Mouse (Mus musculus) heart, embryonic 14.5 days (tissue): ENCODE data around the gene Slc25a16. TPM values are rescaled to one million over a fixed set of nuclear protein-coding genes. Genes with fewer than 3 reads are reported as not detected.
"Not testable (repeated sequence)": the region's sequence is repeated elsewhere in the genome, so short reads cannot be mapped to it uniquely, and the experiment has no call there.

Experiments used
- ATAC-seq: fragments of 200-750 bp; cut with Nextera tagmentation; 2 replicates; pipeline ENCODE4 v1.8.0; 2017; ENCODE audit warnings: low read depth, moderate TSS enrichment; ENCODE audit not compliant: insufficient number of reproducible peaks, insufficient read depth, low FRiP score
- H3K27ac ChIP-seq, 2 experiments: fragments of 200-500 bp in 1 of 2; fragments of 300-500 bp in 1 of 2; sonication (generic) in 1 of 2; replicated peaks in 1 of 2; 2 replicates each; pipeline ENCODE4 v1.5.1; 2012 to 2014; ENCODE audit warnings: low read depth in 2 of 2, low read length in 2 of 2, control low read depth in 1 of 2, mild to moderate bottlenecking in 1 of 2, mixed read lengths in 1 of 2; ENCODE audit not compliant: control insufficient read depth in 1 of 2, insufficient read depth in 1 of 2
- H3K27me3 ChIP-seq: fragments of 300-500 bp; sonication (generic); 2 replicates; pipeline ENCODE4 v1.6.1; 2014; ENCODE audit warnings: mild to moderate bottlenecking, low read length, control low read depth; ENCODE audit not compliant: control insufficient read depth, insufficient read depth
- H3K36me3 ChIP-seq: fragments of 300-500 bp; sonication (generic); 2 replicates; pipeline ENCODE4 v1.6.1; 2014; ENCODE audit warnings: mild to moderate bottlenecking, control low read depth, low read length, mixed read lengths; ENCODE audit not compliant: control insufficient read depth, insufficient read depth
- H3K4me1 ChIP-seq, 2 experiments: fragments of 200-500 bp in 1 of 2; fragments of 300-500 bp in 1 of 2; sonication (generic) in 1 of 2; 2 replicates each; pipeline ENCODE4 v1.6.1; 2012 to 2014; ENCODE audit warnings: low read length in 2 of 2, control low read depth in 1 of 2, mixed read lengths in 1 of 2; ENCODE audit not compliant: control insufficient read depth in 2 of 2, insufficient read depth in 2 of 2
- H3K4me2 ChIP-seq: fragments of 300-500 bp; sonication (generic); 2 replicates; pipeline ENCODE4 v1.6.1; 2014; ENCODE audit warnings: mild to moderate bottlenecking, low read length
- H3K4me3 ChIP-seq, 2 experiments: fragments of 200-500 bp in 1 of 2; fragments of 300-500 bp in 1 of 2; sonication (generic) in 1 of 2; 2 replicates each; pipeline ENCODE4 v1.5.1; 2012 to 2014; ENCODE audit warnings: low read length in 2 of 2, mild to moderate bottlenecking in 2 of 2, control low read depth in 1 of 2, low read depth in 1 of 2, moderate library complexity in 1 of 2; ENCODE audit not compliant: control insufficient read depth in 1 of 2, insufficient read depth in 1 of 2
- H3K9ac ChIP-seq: fragments of 300-500 bp; sonication (generic); 2 replicates; pipeline ENCODE4 v1.6.1; 2014; ENCODE audit warnings: mild to moderate bottlenecking, low read length
- H3K9me3 ChIP-seq: fragments of 300-500 bp; sonication (generic); 2 replicates; pipeline ENCODE4 v1.6.1; 2016; ENCODE audit warnings: low read length, control low read depth; ENCODE audit not compliant: control insufficient read depth
- WGBS: fragments of 180-500 bp; shearing (Covaris S2); extraction: QIAGEN DNeasy Blood & Tissue Kit; methylation state at CpG from one replicate; pipeline ENCODE4 v1.1.7; 2014; 5-methylcytosine and 5-hydroxymethylcytosine counted together
- polyA plus RNA-seq: library from polyadenylated mRNA; unstranded; fragments of >200 nt; fragmentation: Nextera tagmentation; extraction: Ambion mirVana; gene quantifications from 2 replicates; pipeline ENCODE4 v1.2.1, GENCODE M21; 2014

The Slc25a16 gene
- polyA plus RNA-seq, 1 experiment from 2014 or later: 14.9 TPM

GRCm38 (mm10) chr10:62906336-62906735 is 14.1 kb upstream of the Slc25a16 start:
- WGBS: 90% methylated on average over 7 of the region's 7 CpGs

GRCm38 (mm10) chr10:62908896-62909295 is 11.5 kb upstream of the Slc25a16 start, which contains the start of gene Tet1:
TSS of gene Tet1 (minus strand) at chr10:62908996.
- H3K4me1 ChIP-seq, H3K27ac ChIP-seq, H3K27me3 ChIP-seq, H3K9ac ChIP-seq, H3K9me3 ChIP-seq, H3K4me2 ChIP-seq, H3K4me3 ChIP-seq, ATAC-seq, H3K36me3 ChIP-seq: not testable (repeated sequence)
- no CpG with 5 or more reads among the region's 1 CpGs for WGBS

More at GRCm38 (mm10) chr10:62906336-62906735, 14.1 kb upstream of the Slc25a16 start:
- Histone ChIP-seq H3K27ac (no peak overlapping the region), H3K27me3 (no peaks in the 10 kb centered on the region), H3K4me1 (no peaks in the 10 kb centered on the region), H3K36me3 (no peaks in the 10 kb centered on the region), H3K9ac (no peak overlapping the region), H3K4me3 (no peak overlapping the region), H3K9me3 (no peaks in the 10 kb centered on the region), H3K4me2 (no peak overlapping the region)
- no peak for ATAC-seq

DNA sequence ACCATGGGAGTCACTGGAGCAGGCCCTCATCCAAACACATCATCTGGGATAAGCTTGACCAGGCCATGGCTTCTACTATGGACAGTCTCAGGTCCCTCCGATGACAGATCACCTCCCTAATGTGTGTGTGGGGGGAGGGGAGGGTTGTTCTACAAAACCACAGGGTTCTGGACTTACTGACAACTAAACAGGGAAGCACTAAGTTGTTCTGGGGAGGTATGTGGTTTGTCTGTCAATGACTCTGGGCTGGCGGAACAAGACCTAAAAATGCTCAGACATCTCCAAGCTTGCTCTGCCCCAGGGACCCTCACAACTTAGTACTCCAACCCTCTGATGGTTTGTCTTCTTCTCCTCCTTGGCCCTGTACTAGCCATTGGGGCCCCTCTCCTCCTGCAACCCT is 9.3 kb upstream of the Slc25a16 start:
- Histone ChIP-seq H3K4me2 (no peak overlapping the region), H3K9ac (no peak overlapping the region), H3K4me3 (no peak overlapping the region), H3K27me3 (no peaks in the 10 kb centered on the region), H3K4me1 (no peaks in the 10 kb centered on the region), H3K9me3 (no peaks in the 10 kb centered on the region), H3K36me3 (no peaks in the 10 kb centered on the region), H3K27ac (no peak overlapping the region)
- ATAC-seq: no peak
- 76% methylated on average over 2 of the region's 2 CpGs for WGBS

- Histone ChIP-seq H3K36me3 (0 out of 2 replicates have a peak, but pooled peaks cover 2% of the 10 kb centered on the region), H3K4me2 (no peak overlapping the region), H3K9me3 (no peaks in the 10 kb centered on the region), H3K4me3 (no peak overlapping the region), H3K27ac (no peak overlapping the region), H3K4me1 (peaks cover 7 to 15% of the 10 kb centered on the region in 2 experiments; a peak in 3 of 4 replicates), H3K9ac (no peak overlapping the region), H3K27me3 (no peaks in the 10 kb centered on the region)
- 83% methylated on average over 3 of the region's 3 CpGs for WGBS
- ATAC-seq: no peak
Measured at GRCm38 (mm10) chr10:62918985-62919384, 1.4 kb upstream of the Slc25a16 start.

GRCm38 (mm10) chr10:62920766-62921156 is 328 bp downstream of the Slc25a16 start:
- H3K9me3 ChIP-seq: no peaks in the 10 kb centered on the region
- peak overlapping the region; percentile 95 for H3K9ac ChIP-seq
- peak; percentile 58 for ATAC-seq
- H3K4me1 ChIP-seq: peaks cover 7 to 15% of the 10 kb centered on the region in 2 experiments; a peak in 3 of 4 replicates
- under 1% methylated on average over 29 of the region's 29 CpGs for WGBS
- 0 out of 2 replicates have a peak, but pooled peaks cover 2% of the 10 kb centered on the region for H3K36me3 ChIP-seq
- no peaks in the 10 kb centered on the region for H3K27me3 ChIP-seq
- H3K4me2 ChIP-seq: peak overlapping the region; percentile 95
- peak overlapping the region; percentile 70 to 97 for H3K4me3 ChIP-seq
- H3K27ac ChIP-seq: peak overlapping the region; percentile 69 to 93

DNA sequence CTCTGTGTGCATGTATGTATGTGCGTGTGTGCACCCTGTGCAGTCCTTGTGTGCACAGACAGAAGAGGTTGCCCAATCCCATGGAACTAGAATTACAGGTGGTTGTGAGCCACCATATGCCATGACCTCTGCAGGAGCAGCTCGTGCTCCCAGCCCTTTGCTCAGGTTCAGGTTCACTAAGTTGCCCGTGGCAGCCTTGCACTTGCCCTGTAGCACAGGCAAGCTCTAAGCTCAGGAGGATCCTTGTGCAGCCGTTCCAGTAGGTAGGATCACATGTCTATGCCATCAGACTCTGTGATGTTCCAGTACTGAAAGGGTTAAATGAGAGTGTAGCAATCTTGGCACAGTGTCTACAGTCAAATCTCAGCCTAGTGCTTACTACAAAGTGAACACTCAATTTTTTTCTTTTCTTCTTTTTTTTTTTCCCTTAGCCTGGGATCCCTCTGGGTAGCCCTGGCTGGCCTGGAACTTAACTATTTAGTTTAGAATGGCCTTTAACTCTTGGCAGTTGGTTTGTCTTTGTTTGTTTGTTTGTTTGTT is 3.7 kb downstream of the Slc25a16 start:
- ATAC-seq: no peak
- peaks cover 7 to 15% of the 10 kb centered on the region in 2 experiments; a peak in 3 of 4 replicates for H3K4me1 ChIP-seq
- WGBS: 85% methylated on average over 4 of the region's 4 CpGs
- no peak overlapping the region for H3K27ac ChIP-seq
- no peak overlapping the region for H3K9ac ChIP-seq
- H3K4me3 ChIP-seq: no peak overlapping the region
- H3K9me3 ChIP-seq: no peaks in the 10 kb centered on the region
- H3K27me3 ChIP-seq: no peaks in the 10 kb centered on the region
- no peak overlapping the region for H3K4me2 ChIP-seq
- H3K36me3 ChIP-seq: peaks cover 15% of the 10 kb centered on the region

- ATAC-seq: no peak
- 93% methylated on average over 1 of the region's 1 CpGs for WGBS
- H3K4me3 ChIP-seq: no peak overlapping the region
- no peak overlapping the region for H3K4me2 ChIP-seq
- H3K36me3 ChIP-seq: peaks cover 60% of the 10 kb centered on the region
- no peaks in the 10 kb centered on the region for H3K27me3 ChIP-seq
- H3K9ac ChIP-seq: no peak overlapping the region
- no peaks in the 10 kb centered on the region for H3K4me1 ChIP-seq
- H3K27ac ChIP-seq: no peak overlapping the region
- no peaks in the 10 kb centered on the region for H3K9me3 ChIP-seq
Measured at GRCm38 (mm10) chr10:62932381-62932780, 11.9 kb downstream of the Slc25a16 start.
